Mouse (Mus musculus): ENCODE measurements around the gene Hey2. TPM values are rescaled to one million over a fixed set of nuclear protein-coding genes. Genes with fewer than 3 reads are reported as not detected.

Hey2 gene
- polyA plus RNA-seq, 1 experiment from 2014 or later = 4.3 TPM

- Histone ChIP-seq H3K27ac (ENCODE audit: low read depth, low read length) (no peak overlapping the region), H3K27me3 (ENCODE audit: control insufficient read depth, insufficient read depth, low read length) (no peaks in the 10 kb centered on the region), H3K9ac (ENCODE audit: low read depth, low read length) (no peak overlapping the region), H3K4me1 (ENCODE audit: control insufficient read depth, insufficient read depth, low read length) (no peaks in the 10 kb centered on the region), H3K4me2 (replicated peaks; ENCODE audit: low read depth, low read length) (no peak overlapping the region), H3K36me3 (ENCODE audit: control insufficient read depth, insufficient read depth, low read length) (no peaks in the 10 kb centered on the region), H3K9me3 (ENCODE audit: control insufficient read depth, low read length) (peaks cover 7% of the 10 kb centered on the region; the same call in 1 of the 2 replicates), H3K4me3 (ENCODE audit: low read length) (no peak overlapping the region)
- no peak for ATAC-seq (ENCODE audit: low FRiP score, low TSS enrichment)
- WGBS = 79% methylated on average over 2 of the region's 2 CpGs
Observed at GRCm38 (mm10) chr10:30799713-30800450, 42.7 kb downstream of the Hey2 start.

- Histone ChIP-seq H3K27me3 (ENCODE audit: control insufficient read depth, insufficient read depth, low read length) (no peaks in the 10 kb centered on the region), H3K4me1 (ENCODE audit: control insufficient read depth, insufficient read depth, low read length) (no peaks in the 10 kb centered on the region), H3K36me3 (ENCODE audit: control insufficient read depth, insufficient read depth, low read length) (no peaks in the 10 kb centered on the region), H3K9ac (ENCODE audit: low read depth, low read length) (no peak overlapping the region), H3K4me3 (ENCODE audit: low read length) (no peak overlapping the region), H3K9me3 (ENCODE audit: control insufficient read depth, low read length) (peaks cover 10% of the 10 kb centered on the region), H3K27ac (ENCODE audit: low read depth, low read length) (no peak overlapping the region), H3K4me2 (replicated peaks; ENCODE audit: low read depth, low read length) (no peak overlapping the region)
- ATAC-seq (ENCODE audit: low FRiP score, low TSS enrichment) = no peak
- 81% methylated on average over 5 of the region's 5 CpGs for WGBS
Observed at GRCm38 (mm10) chr10:30796469-30797261, 45.9 kb downstream of the Hey2 start.

GRCm38 (mm10) chr10:30791016-30791415 lies 51.6 kb downstream of the Hey2 start:
- peaks cover 10% of the 10 kb centered on the region for H3K9me3 ChIP-seq (ENCODE audit: control insufficient read depth, low read length)
- no peaks in the 10 kb centered on the region for H3K4me1 ChIP-seq (ENCODE audit: control insufficient read depth, insufficient read depth, low read length)
- no peaks in the 10 kb centered on the region for H3K27me3 ChIP-seq (ENCODE audit: control insufficient read depth, insufficient read depth, low read length)
- H3K4me2 ChIP-seq (replicated peaks; ENCODE audit: low read depth, low read length) = no peak overlapping the region
- WGBS = 87% methylated on average over 3 of the region's 3 CpGs
- H3K27ac ChIP-seq (ENCODE audit: low read depth, low read length) = no peak overlapping the region
- H3K4me3 ChIP-seq (ENCODE audit: low read length) = no peak overlapping the region
- H3K36me3 ChIP-seq (ENCODE audit: control insufficient read depth, insufficient read depth, low read length) = no peaks in the 10 kb centered on the region
- H3K9ac ChIP-seq (ENCODE audit: low read depth, low read length) = no peak overlapping the region
- no peak for ATAC-seq (ENCODE audit: low FRiP score, low TSS enrichment)

- no peak for ATAC-seq (ENCODE audit: low FRiP score, low TSS enrichment)
- peaks cover under 1% of the 10 kb centered on the region for H3K9me3 ChIP-seq (ENCODE audit: control insufficient read depth, low read length)
- H3K9ac ChIP-seq (ENCODE audit: low read depth, low read length) = no peak overlapping the region
- H3K27me3 ChIP-seq (ENCODE audit: control insufficient read depth, insufficient read depth, low read length) = no peaks in the 10 kb centered on the region
- no peaks in the 10 kb centered on the region for H3K4me1 ChIP-seq (ENCODE audit: control insufficient read depth, insufficient read depth, low read length)
- no peak overlapping the region for H3K4me3 ChIP-seq (ENCODE audit: low read length)
- no peak overlapping the region for H3K27ac ChIP-seq (ENCODE audit: low read depth, low read length)
- 93% methylated on average over 5 of the region's 5 CpGs for WGBS
- no peak overlapping the region for H3K4me2 ChIP-seq (replicated peaks; ENCODE audit: low read depth, low read length)
- H3K36me3 ChIP-seq (ENCODE audit: control insufficient read depth, insufficient read depth, low read length) = no peaks in the 10 kb centered on the region
Observed at GRCm38 (mm10) chr10:30789521-30789920, 53.1 kb downstream of the Hey2 start.

- no peak for ATAC-seq (ENCODE audit: low FRiP score, low TSS enrichment)
- Histone ChIP-seq H3K4me2 (replicated peaks; ENCODE audit: low read depth, low read length) (no peak overlapping the region), H3K4me1 (ENCODE audit: control insufficient read depth, insufficient read depth, low read length) (no peaks in the 10 kb centered on the region), H3K27ac (ENCODE audit: low read depth, low read length) (no peak overlapping the region), H3K36me3 (ENCODE audit: control insufficient read depth, insufficient read depth, low read length) (no peaks in the 10 kb centered on the region), H3K9me3 (ENCODE audit: control insufficient read depth, low read length) (no peaks in the 10 kb centered on the region; the same call in 1 of the 2 replicates), H3K9ac (ENCODE audit: low read depth, low read length) (no peak overlapping the region), H3K27me3 (ENCODE audit: control insufficient read depth, insufficient read depth, low read length) (no peaks in the 10 kb centered on the region), H3K4me3 (ENCODE audit: low read length) (no peak overlapping the region)
- WGBS = 88% methylated on average over 1 of the region's 1 CpGs
Observed at GRCm38 (mm10) chr10:30788340-30788721, 54.3 kb downstream of the Hey2 start.

GRCm38 (mm10) chr10:30787684-30788339 lies 54.8 kb downstream of the Hey2 start:
- H3K36me3 ChIP-seq (ENCODE audit: control insufficient read depth, insufficient read depth, low read length) = no peaks in the 10 kb centered on the region
- no peaks in the 10 kb centered on the region for H3K4me1 ChIP-seq (ENCODE audit: control insufficient read depth, insufficient read depth, low read length)
- no peak for ATAC-seq (ENCODE audit: low FRiP score, low TSS enrichment)
- H3K9ac ChIP-seq (ENCODE audit: low read depth, low read length) = no peak overlapping the region
- H3K27ac ChIP-seq (ENCODE audit: low read depth, low read length) = no peak overlapping the region
- 94% methylated on average over 3 of the region's 3 CpGs for WGBS
- H3K4me2 ChIP-seq (replicated peaks; ENCODE audit: low read depth, low read length) = no peak overlapping the region
- no peak overlapping the region for H3K4me3 ChIP-seq (ENCODE audit: low read length)
- H3K9me3 ChIP-seq (ENCODE audit: control insufficient read depth, low read length) = no peaks in the 10 kb centered on the region; the same call in 1 of the 2 replicates
- no peaks in the 10 kb centered on the region for H3K27me3 ChIP-seq (ENCODE audit: control insufficient read depth, insufficient read depth, low read length)

GRCm38 (mm10) chr10:30786103-30786754 lies 56.4 kb downstream of the Hey2 start:
- Histone ChIP-seq H3K36me3 (ENCODE audit: control insufficient read depth, insufficient read depth, low read length) (no peaks in the 10 kb centered on the region), H3K4me2 (replicated peaks; ENCODE audit: low read depth, low read length) (no peak overlapping the region), H3K27ac (ENCODE audit: low read depth, low read length) (no peak overlapping the region), H3K9ac (ENCODE audit: low read depth, low read length) (no peak overlapping the region), H3K4me3 (ENCODE audit: low read length) (no peak overlapping the region), H3K9me3 (ENCODE audit: control insufficient read depth, low read length) (no peaks in the 10 kb centered on the region), H3K27me3 (ENCODE audit: control insufficient read depth, insufficient read depth, low read length) (no peaks in the 10 kb centered on the region), H3K4me1 (ENCODE audit: control insufficient read depth, insufficient read depth, low read length) (no peaks in the 10 kb centered on the region)
- 69% methylated on average over 5 of the region's 5 CpGs for WGBS
- ATAC-seq (ENCODE audit: low FRiP score, low TSS enrichment) = no peak
